19 mouse cellular contexts compared by ENCODE assay signal in genomic region chr13:119117906-119118305, GRCm38 (mm10).
"Had no signal": no experiment of that assay in that cellular context is flagged by ENCODE, and none has a peak within 500 bp of the region (broad histone marks: within the 10 kb centered on the region; RNA-seq: fewer than 3 reads in every experiment).

No protein-coding gene starts in this region.

- H3K27me3 ChIP-seq: midbrain, embryonic 13.5 days; neural tube, embryonic 13.5 days; neural tube, embryonic 15.5 days; stomach, embryonic 15.5 days had no signal

- H3K36me3 ChIP-seq: midbrain, embryonic 10.5 days; midbrain, embryonic 13.5 days; neural tube, embryonic 13.5 days; neural tube, embryonic 15.5 days; stomach, embryonic 15.5 days had no signal

- H3K9me3 ChIP-seq: midbrain, embryonic 10.5 days; midbrain, embryonic 13.5 days; neural tube, embryonic 13.5 days; neural tube, embryonic 15.5 days; stomach, embryonic 15.5 days had no signal

- H3K4me2 ChIP-seq: lung, embryonic 14.5 days; midbrain, embryonic 13.5 days; neural tube, embryonic 13.5 days; neural tube, embryonic 15.5 days; stomach, embryonic 15.5 days had no signal

- DNase-seq: lung, adult 18-20 months; lung, embryonic 14.5 days; lung, postnatal 10 days; lung, postnatal 4 days; retina, postnatal 1 day; right cerebral cortex, adult 18-20 months; right cerebral cortex, postnatal 25 days; right cerebral cortex, postnatal 4 days; thymus, adult 2 months; thymus, postnatal 25 days; thymus, postnatal 4 days had no signal

- H3K27ac ChIP-seq: midbrain, embryonic 10.5 days; midbrain, embryonic 13.5 days; neural tube, embryonic 13.5 days; neural tube, embryonic 15.5 days; stomach, embryonic 15.5 days; stomach, postnatal 0 days had no signal

- H3K4me3 ChIP-seq: midbrain, embryonic 10.5 days; midbrain, embryonic 13.5 days; myocyte; neural tube, embryonic 13.5 days; neural tube, embryonic 15.5 days; stomach, embryonic 15.5 days had no signal

- H3K9ac ChIP-seq: lung, embryonic 14.5 days; midbrain, embryonic 13.5 days; neural tube, embryonic 13.5 days; neural tube, embryonic 15.5 days; stomach, embryonic 15.5 days had no signal

- H3K4me1 ChIP-seq: midbrain, embryonic 10.5 days; midbrain, embryonic 13.5 days; neural tube, embryonic 13.5 days; neural tube, embryonic 15.5 days; stomach, embryonic 15.5 days had no signal

- ATAC-seq: midbrain, embryonic 13.5 days; midbrain, embryonic 16.5 days had no signal
